Comparison of ENCODE assay signal across 8 mouse cellular contexts in the genomic region with DNA sequence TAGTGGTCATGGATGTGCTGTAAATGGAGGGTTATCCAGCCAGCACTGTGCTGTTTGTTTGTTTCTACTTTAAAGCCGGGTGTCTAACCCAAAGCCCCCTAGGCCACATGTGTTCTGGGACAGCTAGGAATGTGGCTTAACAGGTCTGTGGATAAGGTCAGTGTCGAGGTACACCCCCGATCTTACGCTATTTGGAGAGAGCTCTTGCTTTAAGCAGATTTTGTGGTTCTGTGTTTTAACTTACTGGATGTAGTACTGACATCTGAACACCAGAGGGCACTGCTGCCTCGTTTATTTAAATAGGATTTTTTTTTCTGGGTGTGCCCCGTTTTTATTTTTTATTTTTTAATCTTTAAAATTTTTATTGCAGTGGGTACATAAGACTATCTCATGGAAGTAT. TPM values are rescaled to one million over a fixed set of nuclear protein-coding genes. Genes with fewer than 3 reads are reported as not detected.
DNase-seq lines count a peak whose midpoint lies in the region; ATAC-seq and TF ChIP-seq lines count a peak whose summit lies in the region.

No protein-coding gene starts in this region.

- no peak for ATAC-seq in hindbrain, embryonic 14.5 days (ENCODE audit: low FRiP score)
- ATAC-seq in megakaryocyte-erythroid progenitor cell, adult 5-6 weeks (replicated peaks; ENCODE audit: low FRiP score, low TSS enrichment, poor library complexity, severe bottlenecking) = peak; percentile 52
- ATAC-seq in erythroblast, adult 5-6 weeks (replicated peaks; ENCODE audit: low FRiP score, poor library complexity, severe bottlenecking) = no peak

- H3K9me3 ChIP-seq in hindbrain, embryonic 14.5 days (ENCODE audit: control insufficient read depth, low read length) = no peaks in the 10 kb centered on the region
- H3K9me3 ChIP-seq in hindbrain, embryonic 10.5 days = no peaks in the 10 kb centered on the region

- WGBS in hindbrain, embryonic 14.5 days = 24% methylated on average over 6 of the region's 6 CpGs
- 33% methylated on average over 6 of the region's 6 CpGs for WGBS in hindbrain, embryonic 10.5 days
- 16% methylated on average over 6 of the region's 6 CpGs for WGBS in thymus, adult 2 months

- 0 out of 2 replicates have a peak overlapping the region, but pooled peaks have one; percentile 21 for H3K4me2 ChIP-seq in hindbrain, embryonic 14.5 days (replicated peaks)

- no peaks in the 10 kb centered on the region for H3K4me1 ChIP-seq in hindbrain, embryonic 14.5 days (replicated peaks; ENCODE audit: control insufficient read depth, insufficient read depth, low read length)
- H3K4me1 ChIP-seq in hindbrain, embryonic 10.5 days (replicated peaks) = peaks cover under 1% of the 10 kb centered on the region; the same call in 1 of the 2 replicates
- H3K4me1 ChIP-seq in thymus, adult 2 months (replicated peaks; ENCODE audit: control insufficient read depth, insufficient read depth, low read length) = no peaks in the 10 kb centered on the region

- TF ChIP-seq POLR2A in thymus, adult 2 months (IDR thresholded peaks at IDR 0.05; ENCODE audit: control insufficient read depth, extremely low read depth, insufficient read depth, low read length, poor library complexity) = no peak

- no peak overlapping the region for H3K27ac ChIP-seq in hindbrain, embryonic 14.5 days
- no peak overlapping the region for H3K27ac ChIP-seq in hindbrain, embryonic 10.5 days
- no peak overlapping the region for H3K27ac ChIP-seq in thymus, adult 2 months (ENCODE audit: control insufficient read depth, insufficient read depth, low read length)

- peak; percentile 87 for DNase-seq in hindbrain, embryonic 14.5 days (ENCODE audit: low spot score)
- no peak for DNase-seq in hindbrain, embryonic 10.5 days (ENCODE audit: low spot score)
- peak; percentile 58 for DNase-seq in thymus, postnatal 4 days
- no peak for DNase-seq in thymus, adult 2 months
- DNase-seq in embryo, embryonic 10.5 days (ENCODE audit: low spot score) = peak; percentile 80
- no peak for DNase-seq in cerebellum, adult 11-12 months

- no peaks in the 10 kb centered on the region for H3K27me3 ChIP-seq in hindbrain, embryonic 14.5 days (ENCODE audit: control insufficient read depth, insufficient read depth, low read length)
- peaks cover 3% of the 10 kb centered on the region; the same call in 1 of the 2 replicates for H3K27me3 ChIP-seq in hindbrain, embryonic 10.5 days (ENCODE audit: insufficient read depth, poor library complexity, severe bottlenecking)
- no peaks in the 10 kb centered on the region for H3K27me3 ChIP-seq in thymus, adult 2 months (ENCODE audit: control insufficient read depth, insufficient read depth, low read length)

- no peaks in the 10 kb centered on the region for H3K36me3 ChIP-seq in hindbrain, embryonic 14.5 days (replicated peaks; ENCODE audit: control insufficient read depth, insufficient read depth)
- H3K36me3 ChIP-seq in hindbrain, embryonic 10.5 days = no peaks in the 10 kb centered on the region
- no peaks in the 10 kb centered on the region for H3K36me3 ChIP-seq in thymus, adult 2 months (ENCODE audit: control insufficient read depth, insufficient read depth, low read length)

- TF ChIP-seq CTCF in thymus, adult 2 months (IDR thresholded peaks at IDR 0.05; ENCODE audit: borderline replicate concordance, control insufficient read depth, extremely low read depth, insufficient read depth, low read length, poor library complexity) = no peak

- no peak overlapping the region for H3K9ac ChIP-seq in hindbrain, embryonic 14.5 days

- no peak overlapping the region for H3K4me3 ChIP-seq in hindbrain, embryonic 14.5 days (replicated peaks; ENCODE audit: low read length)
- H3K4me3 ChIP-seq in hindbrain, embryonic 10.5 days = no peak overlapping the region
- H3K4me3 ChIP-seq in thymus, adult 2 months (ENCODE audit: control insufficient read depth, insufficient read depth, low read length) = no peak overlapping the region

RNA-seq across cellular contexts. Expression of a gene that starts 21.2 kb away (rescaled TPM):
- 3.8 and 3.9 TPM in 2 replicates for polyA plus RNA-seq in hindbrain, embryonic 14.5 days (2014; fragmentation: Nextera tagmentation; extraction: Ambion mirVana)
- polyA plus RNA-seq in hindbrain, embryonic 10.5 days (2016; fragmentation: Nextera tagmentation; extraction: Ambion mirVana) = 8.6 TPM in 2 replicates
- polyA plus RNA-seq in thymus, adult 2 months (2012; rRNA removed) = 56.6 and 68.0 TPM in 2 replicates
- total RNA-seq in megakaryocyte-erythroid progenitor cell, adult 5-6 weeks (2014; fragmentation: Nextera tagmentation) = 7.7 and 14.0 TPM in 2 replicates
- 3.9 and 9.6 TPM in 2 replicates for total RNA-seq in megakaryocyte-erythroid progenitor cell, adult 5-6 weeks (2017)
- total RNA-seq in erythroblast, adult 5-6 weeks (2015; ENCODE audit: low replicate concordance) = 17.3 and 23.6 TPM in 2 replicates
- 4.5 and 4.7 TPM in 2 replicates for total RNA-seq in erythroblast, adult 5-6 weeks (2017; ENCODE audit: low replicate concordance)

RNA-seq across cellular contexts. Expression of a gene that starts 29.4 kb away (rescaled TPM):
- polyA plus RNA-seq in hindbrain, embryonic 14.5 days (2014; fragmentation: Nextera tagmentation; extraction: Ambion mirVana) = 0.18 and 0.32 TPM in 2 replicates
- 0.69 and 1.00 TPM in 2 replicates for polyA plus RNA-seq in hindbrain, embryonic 10.5 days (2016; fragmentation: Nextera tagmentation; extraction: Ambion mirVana)
- 0.05 and 0.07 TPM in 2 replicates for polyA plus RNA-seq in thymus, adult 2 months (2012; rRNA removed)
- total RNA-seq in megakaryocyte-erythroid progenitor cell, adult 5-6 weeks (2014; fragmentation: Nextera tagmentation) = 0.28 TPM in 1 of 2 replicates, not detected in the other
- not detected in 2 replicates for total RNA-seq in megakaryocyte-erythroid progenitor cell, adult 5-6 weeks (2017)
- 0.38 and 0.84 TPM in 2 replicates for total RNA-seq in erythroblast, adult 5-6 weeks (2015; ENCODE audit: low replicate concordance)
- total RNA-seq in erythroblast, adult 5-6 weeks (2017; ENCODE audit: low replicate concordance) = 0.17 and 1.3 TPM in 2 replicates

Comparison
In these comparisons a context has a peak if more than half of its experiments do, and no peak if none do; other contexts are left out.
1. DNase-seq: peak in hindbrain, embryonic 14.5 days (single experiment), thymus, postnatal 4 days (single experiment) and embryo, embryonic 10.5 days (single experiment); none in hindbrain, embryonic 10.5 days (single experiment), thymus, adult 2 months (single experiment) and cerebellum, adult 11-12 months (single experiment).